Mouse (Mus musculus) lung, embryonic 16.5 days (tissue): ENCODE measurements around the gene Cyp51. TPM values are rescaled to one million over a fixed set of nuclear protein-coding genes. Genes with fewer than 3 reads are reported as not detected.

ENCODE experiments used
- ATAC-seq: fragments of 200-750 bp; cut with Nextera tagmentation; 2 replicates; pipeline ENCODE4 v1.8.0; 2017; ENCODE audit warnings: low read depth, mild to moderate bottlenecking, moderate library complexity
- H3K27ac ChIP-seq: fragments of 300-500 bp; sonication (generic); 2 replicates; pipeline ENCODE4 v1.5.1; 2014; ENCODE audit warnings: mild to moderate bottlenecking, control low read depth, low read length
- H3K27me3 ChIP-seq: fragments of 300-500 bp; sonication (generic); 2 replicates; pipeline ENCODE4 v1.6.1; 2014; ENCODE audit warnings: low read depth, low read length, mixed read lengths; ENCODE audit not compliant: control insufficient read depth, insufficient read depth
- H3K36me3 ChIP-seq: fragments of 300-500 bp; sonication (generic); 2 replicates; pipeline ENCODE4 v1.6.1; 2014; ENCODE audit warnings: low read length; ENCODE audit not compliant: control insufficient read depth, insufficient read depth
- H3K4me1 ChIP-seq: fragments of 300-500 bp; sonication (generic); replicated peaks from 2 replicates; pipeline ENCODE4 v1.6.1; 2014; ENCODE audit warnings: low read length, mixed read lengths; ENCODE audit not compliant: control insufficient read depth, insufficient read depth
- H3K4me2 ChIP-seq: fragments of 300-500 bp; sonication (generic); 2 replicates; pipeline ENCODE4 v1.6.1; 2014; ENCODE audit warnings: low read depth, low read length, control low read depth
- H3K4me3 ChIP-seq: fragments of 300-500 bp; sonication (generic); 2 replicates; pipeline ENCODE4 v1.5.1; 2014; ENCODE audit warnings: mild to moderate bottlenecking, low read length, control low read depth
- H3K9ac ChIP-seq: fragments of 300-500 bp; sonication (generic); 2 replicates; pipeline ENCODE4 v1.6.1; 2014; ENCODE audit warnings: low read length, control low read depth
- H3K9me3 ChIP-seq: fragments of 300-500 bp; sonication (generic); 2 replicates; pipeline ENCODE4 v1.6.1; 2016; ENCODE audit warnings: low read length; ENCODE audit not compliant: control insufficient read depth
- WGBS: fragments of 180-500 bp; shearing (Covaris S2); extraction: QIAGEN DNeasy Blood & Tissue Kit; methylation state at CpG from one replicate; pipeline ENCODE4 v1.1.7; 2014; 5-methylcytosine and 5-hydroxymethylcytosine counted together
- polyA plus RNA-seq: library from polyadenylated mRNA; unstranded; fragments of >200 nt; fragmentation: Nextera tagmentation; extraction: Ambion mirVana; gene quantifications from 2 replicates; pipeline ENCODE4 v1.2.1, GENCODE M21; 2015

Gene Cyp51
- polyA plus RNA-seq, 1 experiment from 2014 or later: 38.1 TPM

DNA sequence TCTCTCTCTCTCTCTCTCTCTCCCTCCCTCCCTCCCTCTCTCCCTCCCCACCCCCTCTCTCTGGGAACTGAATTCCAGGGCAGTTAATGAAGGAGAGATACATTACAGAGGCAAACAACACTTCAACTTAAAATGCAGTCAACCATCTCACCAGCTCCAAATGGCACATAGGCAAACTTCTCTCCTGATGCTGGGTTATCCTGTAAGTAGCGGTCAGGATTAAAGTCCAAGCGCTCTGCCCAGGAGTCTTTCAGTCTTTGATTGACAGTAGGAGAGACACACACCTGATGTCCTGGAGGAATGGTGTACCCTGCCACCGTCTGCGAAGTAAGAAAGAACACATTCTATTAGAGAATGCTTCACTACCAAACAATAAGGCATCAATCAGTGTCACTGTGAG is 18.2 kb downstream of the Cyp51 start:
- no peak overlapping the region for H3K4me2 ChIP-seq
- ATAC-seq: no peak
- no peak overlapping the region for H3K4me3 ChIP-seq
- H3K4me1 ChIP-seq: no peaks in the 10 kb centered on the region
- no peak overlapping the region for H3K27ac ChIP-seq
- WGBS: 78% methylated on average over 4 of the region's 4 CpGs
- H3K27me3 ChIP-seq: no peaks in the 10 kb centered on the region
- no peaks in the 10 kb centered on the region for H3K9me3 ChIP-seq
- H3K36me3 ChIP-seq: peaks cover 27% of the 10 kb centered on the region
- no peak overlapping the region for H3K9ac ChIP-seq

DNA sequence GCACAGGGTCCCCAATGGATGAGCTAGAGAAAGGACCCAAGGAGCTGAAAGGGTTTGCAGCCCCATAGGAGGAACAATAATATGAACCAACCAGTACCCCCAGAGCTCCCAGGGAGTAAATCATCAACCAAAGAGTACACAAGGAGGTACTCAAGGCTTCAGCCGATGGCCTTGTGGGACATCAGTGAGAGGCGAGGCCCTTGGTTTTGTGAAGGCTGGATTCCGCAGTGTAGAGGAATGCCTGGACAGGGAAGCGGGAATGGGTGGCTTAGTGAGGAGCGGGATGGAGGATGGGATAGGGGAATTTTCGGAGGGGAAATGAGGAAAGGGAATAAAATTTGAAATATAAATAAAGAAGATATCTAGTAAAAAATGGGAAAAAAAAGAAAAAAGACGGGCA is 19.6 kb downstream of the Cyp51 start:
- no peak overlapping the region for H3K4me3 ChIP-seq
- H3K36me3 ChIP-seq: peaks cover 30% of the 10 kb centered on the region
- H3K4me1 ChIP-seq: no peaks in the 10 kb centered on the region
- 74% methylated on average over 7 of the region's 7 CpGs for WGBS
- H3K27ac ChIP-seq: no peak overlapping the region
- no peak for ATAC-seq
- no peak overlapping the region for H3K4me2 ChIP-seq
- H3K9ac ChIP-seq: no peak overlapping the region
- H3K9me3 ChIP-seq: no peaks in the 10 kb centered on the region
- no peaks in the 10 kb centered on the region for H3K27me3 ChIP-seq

- H3K4me1 ChIP-seq: no peaks in the 10 kb centered on the region
- no peak overlapping the region for H3K4me3 ChIP-seq
- no peaks in the 10 kb centered on the region for H3K9me3 ChIP-seq
- no peak overlapping the region for H3K9ac ChIP-seq
- no peaks in the 10 kb centered on the region for H3K27me3 ChIP-seq
- H3K36me3 ChIP-seq: peaks cover 30% of the 10 kb centered on the region
- WGBS: 65% methylated on average over 2 of the region's 2 CpGs
- H3K27ac ChIP-seq: no peak overlapping the region
- no peak overlapping the region for H3K4me2 ChIP-seq
- ATAC-seq: no peak
Measured at GRCm38 (mm10) chr5:4081513-4081912, 23.0 kb downstream of the Cyp51 start.

- Histone ChIP-seq H3K27me3 (no peaks in the 10 kb centered on the region), H3K4me1 (no peaks in the 10 kb centered on the region), H3K4me2 (no peak overlapping the region), H3K9ac (no peak overlapping the region), H3K27ac (no peak overlapping the region), H3K36me3 (peaks cover 28% of the 10 kb centered on the region), H3K4me3 (no peak overlapping the region), H3K9me3 (no peaks in the 10 kb centered on the region)
- no peak for ATAC-seq
- WGBS: 73% methylated on average over 2 of the region's 2 CpGs
Measured at GRCm38 (mm10) chr5:4080861-4081260, 23.7 kb downstream of the Cyp51 start.

GRCm38 (mm10) chr5:4079086-4079485 is 25.5 kb downstream of the Cyp51 start:
- H3K4me2 ChIP-seq: no peak overlapping the region
- WGBS: 93% methylated on average over 3 of the region's 3 CpGs
- H3K27me3 ChIP-seq: no peaks in the 10 kb centered on the region
- H3K9me3 ChIP-seq: no peaks in the 10 kb centered on the region
- no peak overlapping the region for H3K9ac ChIP-seq
- H3K27ac ChIP-seq: no peak overlapping the region
- H3K36me3 ChIP-seq: peaks cover 24% of the 10 kb centered on the region
- ATAC-seq: no peak
- no peaks in the 10 kb centered on the region for H3K4me1 ChIP-seq
- no peak overlapping the region for H3K4me3 ChIP-seq

GRCm38 (mm10) chr5:4067203-4067602 is 37.3 kb downstream of the Cyp51 start:
- Histone ChIP-seq H3K36me3 (peaks cover 25% of the 10 kb centered on the region), H3K4me2 (no peak overlapping the region), H3K27ac (no peak overlapping the region), H3K4me1 (no peaks in the 10 kb centered on the region), H3K27me3 (no peaks in the 10 kb centered on the region), H3K9ac (no peak overlapping the region), H3K4me3 (no peak overlapping the region), H3K9me3 (no peaks in the 10 kb centered on the region)
- WGBS: 35% methylated on average over 3 of the region's 3 CpGs
- ATAC-seq: peak; percentile 57

GRCm38 (mm10) chr5:4066476-4067115 is 38.0 kb downstream of the Cyp51 start:
- ATAC-seq: peak; percentile 54
- Histone ChIP-seq H3K4me1 (no peaks in the 10 kb centered on the region), H3K27me3 (no peaks in the 10 kb centered on the region), H3K4me3 (no peak overlapping the region), H3K9me3 (no peaks in the 10 kb centered on the region), H3K4me2 (no peak overlapping the region), H3K36me3 (peaks cover 27% of the 10 kb centered on the region), H3K9ac (no peak overlapping the region), H3K27ac (no peak overlapping the region)
- WGBS: 84% methylated on average over 18 of the region's 18 CpGs

- H3K4me3 ChIP-seq: no peak overlapping the region
- H3K36me3 ChIP-seq: peaks cover 24% of the 10 kb centered on the region
- H3K9me3 ChIP-seq: no peaks in the 10 kb centered on the region
- ATAC-seq: no peak
- H3K9ac ChIP-seq: no peak overlapping the region
- H3K27ac ChIP-seq: no peak overlapping the region
- H3K4me2 ChIP-seq: no peak overlapping the region
- no peaks in the 10 kb centered on the region for H3K4me1 ChIP-seq
- WGBS: 90% methylated on average over 8 of the region's 8 CpGs
- no peaks in the 10 kb centered on the region for H3K27me3 ChIP-seq
Measured at GRCm38 (mm10) chr5:4060313-4060712, 44.2 kb downstream of the Cyp51 start.

DNA sequence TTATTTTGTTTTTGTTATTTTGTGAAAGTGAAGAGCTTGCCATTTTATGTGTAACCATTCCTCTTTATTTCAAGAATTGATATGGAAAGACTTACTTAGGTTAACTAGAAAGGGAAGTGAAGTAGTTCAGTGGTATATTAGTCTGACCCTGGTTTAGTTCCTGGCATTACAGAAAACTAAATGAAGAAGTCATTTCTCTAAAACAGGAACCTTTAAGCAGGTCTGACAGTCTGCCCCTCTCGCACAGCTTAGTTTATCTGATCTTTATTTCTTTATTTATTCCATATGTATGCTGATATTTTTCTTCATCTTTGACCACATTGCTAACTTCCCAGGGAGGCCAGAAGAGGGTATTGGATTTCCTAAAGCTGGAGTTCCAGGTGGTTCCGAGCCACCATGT is 63.6 kb downstream of the Cyp51 start:
- Histone ChIP-seq H3K9me3 (no peaks in the 10 kb centered on the region), H3K9ac (no peak overlapping the region), H3K27ac (no peak overlapping the region), H3K27me3 (no peaks in the 10 kb centered on the region), H3K36me3 (peaks cover 6% of the 10 kb centered on the region; the same call in 1 of the 2 replicates), H3K4me1 (no peaks in the 10 kb centered on the region), H3K4me2 (no peak overlapping the region), H3K4me3 (no peak overlapping the region)
- ATAC-seq: no peak
- WGBS: 86% methylated on average over 2 of the region's 2 CpGs

- no peak for ATAC-seq
- peaks cover 11% of the 10 kb centered on the region for H3K36me3 ChIP-seq
- no peak overlapping the region for H3K4me2 ChIP-seq
- H3K27ac ChIP-seq: no peak overlapping the region
- no peak overlapping the region for H3K4me3 ChIP-seq
- no peaks in the 10 kb centered on the region for H3K27me3 ChIP-seq
- no peaks in the 10 kb centered on the region for H3K9me3 ChIP-seq
- no peak overlapping the region for H3K9ac ChIP-seq
- WGBS: 91% methylated on average over 6 of the region's 6 CpGs
- no peaks in the 10 kb centered on the region for H3K4me1 ChIP-seq
Measured at GRCm38 (mm10) chr5:4040372-4040771, 64.2 kb downstream of the Cyp51 start.
